Mouse (Mus musculus): ENCODE results near the gene Mtus2. TPM values are rescaled to one million over a fixed set of nuclear protein-coding genes. Genes with fewer than 3 reads are reported as not detected.
"Not testable (repeated sequence)": the region's sequence is repeated elsewhere in the genome, so short reads cannot be mapped to it uniquely, and the experiment has no call there.

Mtus2 gene
- 0.95 to 2.8 TPM (median 1.3 TPM) in 3 replicates for total RNA-seq (2017)

DNA sequence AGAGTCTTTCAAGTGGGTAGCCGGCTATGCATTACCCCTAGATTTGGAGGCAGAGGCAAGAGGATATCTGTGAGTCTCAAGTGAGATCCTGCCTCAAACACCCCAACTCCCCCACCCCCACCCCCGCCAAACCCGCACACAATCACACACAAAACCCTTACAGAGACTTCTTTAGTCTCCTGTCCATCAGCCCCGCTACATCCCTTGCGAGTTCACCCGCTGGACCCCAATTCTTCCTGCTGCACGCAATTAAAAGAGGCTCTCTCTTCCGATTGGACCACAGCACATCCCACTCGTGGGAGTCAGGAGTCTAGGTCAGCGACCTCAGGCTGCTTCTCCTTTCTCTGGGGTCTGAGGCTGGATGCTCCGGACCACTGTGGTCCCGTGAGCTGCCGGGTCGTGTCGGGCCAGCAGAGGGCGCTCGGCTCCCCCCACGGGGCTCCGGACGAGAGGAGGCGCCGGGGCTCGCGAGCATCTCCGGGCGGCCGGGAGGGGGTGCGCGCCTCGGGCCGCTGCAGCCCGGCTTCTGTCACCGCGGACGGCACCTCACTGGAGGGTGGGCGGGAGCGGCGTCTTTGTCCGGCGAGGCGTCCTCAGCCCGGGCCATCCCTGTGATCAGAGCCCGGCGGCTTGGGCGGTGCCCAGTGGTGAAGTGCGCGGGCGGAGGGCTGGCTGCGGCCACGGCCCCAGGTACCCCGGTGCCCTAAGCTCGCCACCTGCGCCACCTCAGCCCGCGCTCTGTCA is at the start of gene Mtus2:
Gene Mtus2 (plus strand): TSS at position 500 of the 744 bp plus-strand sequence.
- no peak for ATAC-seq (replicated peaks; ENCODE audit: insufficient number of reproducible peaks, low FRiP score, low TSS enrichment, poor library complexity, severe bottlenecking)

DNA sequence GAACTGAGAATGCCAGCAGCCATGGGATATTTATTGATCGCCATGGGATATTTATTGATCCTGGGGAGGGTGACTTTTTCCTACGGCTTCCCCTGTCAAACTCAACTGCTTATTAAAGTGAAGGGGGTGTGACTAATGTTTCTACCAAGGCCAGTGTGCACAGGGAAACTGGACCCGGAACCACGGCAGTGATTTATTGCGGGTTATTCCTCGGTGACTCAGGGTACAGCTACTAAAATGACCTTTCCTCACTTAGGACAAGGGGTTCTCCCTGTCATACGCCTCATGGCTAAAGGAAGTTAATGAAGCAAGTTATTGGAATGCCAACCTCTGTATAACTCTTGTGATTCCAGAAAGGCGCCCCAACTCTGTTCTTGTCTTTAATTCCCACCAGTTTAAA is 49.3 kb upstream of the Mtus2 start:
- ATAC-seq (replicated peaks; ENCODE audit: insufficient number of reproducible peaks, low FRiP score, low TSS enrichment, poor library complexity, severe bottlenecking) = no peak

DNA sequence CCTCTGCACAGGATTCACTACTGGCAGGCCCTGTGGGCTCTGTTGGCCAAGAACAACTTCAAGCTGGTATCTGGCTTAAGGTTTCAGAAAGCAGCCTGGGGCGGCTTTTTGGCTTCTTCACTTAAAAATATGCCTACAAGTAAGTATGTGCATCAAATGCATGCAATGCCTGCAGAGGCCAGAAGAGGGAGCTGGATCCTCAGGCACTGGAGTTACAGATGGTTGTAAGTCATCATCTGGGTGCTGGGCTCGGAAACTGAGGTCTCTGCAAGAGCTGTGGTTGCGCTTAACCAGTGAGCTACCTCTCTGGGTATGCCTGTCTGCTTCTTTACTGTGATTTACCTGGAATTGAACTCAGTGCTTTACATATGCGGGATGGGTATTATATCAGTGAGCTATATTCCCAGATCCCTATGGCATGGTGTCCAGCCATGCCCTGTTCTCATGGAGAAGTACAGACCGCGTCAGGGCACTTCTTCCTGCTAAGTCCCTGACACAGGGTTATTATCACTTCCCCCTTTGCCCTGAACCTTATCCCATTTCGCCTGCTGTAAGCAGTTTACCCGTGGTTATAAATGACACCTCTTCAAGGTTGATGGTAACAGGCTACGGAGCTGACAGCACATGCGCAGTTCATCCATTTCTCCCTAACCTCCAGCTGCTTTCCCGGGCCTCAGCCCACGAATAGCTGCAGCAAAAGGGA is 46.2 kb upstream of the Mtus2 start:
- no peak for ATAC-seq (replicated peaks; ENCODE audit: insufficient number of reproducible peaks, low FRiP score, low TSS enrichment, poor library complexity, severe bottlenecking)

DNA sequence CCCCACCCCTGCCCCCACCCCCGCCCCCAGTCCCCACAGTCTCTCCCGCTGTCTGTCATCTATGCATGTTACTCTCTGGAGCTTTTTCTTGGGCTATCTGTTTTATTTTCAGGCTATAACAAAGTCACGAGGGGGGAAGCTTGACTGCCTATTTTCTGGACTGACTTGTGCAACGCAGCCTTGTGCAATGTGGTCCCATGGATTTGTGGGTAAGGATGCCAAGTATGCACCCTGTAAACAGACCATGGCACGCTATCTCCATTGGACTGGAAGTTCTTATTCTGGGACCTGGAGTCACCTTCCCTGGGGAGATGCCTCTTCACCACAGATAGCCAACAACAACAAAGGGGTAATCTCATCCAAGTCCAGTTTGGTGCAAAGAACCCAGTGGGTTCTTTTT is 45.4 kb upstream of the Mtus2 start:
- no peak for ATAC-seq (replicated peaks; ENCODE audit: insufficient number of reproducible peaks, low FRiP score, low TSS enrichment, poor library complexity, severe bottlenecking)

DNA sequence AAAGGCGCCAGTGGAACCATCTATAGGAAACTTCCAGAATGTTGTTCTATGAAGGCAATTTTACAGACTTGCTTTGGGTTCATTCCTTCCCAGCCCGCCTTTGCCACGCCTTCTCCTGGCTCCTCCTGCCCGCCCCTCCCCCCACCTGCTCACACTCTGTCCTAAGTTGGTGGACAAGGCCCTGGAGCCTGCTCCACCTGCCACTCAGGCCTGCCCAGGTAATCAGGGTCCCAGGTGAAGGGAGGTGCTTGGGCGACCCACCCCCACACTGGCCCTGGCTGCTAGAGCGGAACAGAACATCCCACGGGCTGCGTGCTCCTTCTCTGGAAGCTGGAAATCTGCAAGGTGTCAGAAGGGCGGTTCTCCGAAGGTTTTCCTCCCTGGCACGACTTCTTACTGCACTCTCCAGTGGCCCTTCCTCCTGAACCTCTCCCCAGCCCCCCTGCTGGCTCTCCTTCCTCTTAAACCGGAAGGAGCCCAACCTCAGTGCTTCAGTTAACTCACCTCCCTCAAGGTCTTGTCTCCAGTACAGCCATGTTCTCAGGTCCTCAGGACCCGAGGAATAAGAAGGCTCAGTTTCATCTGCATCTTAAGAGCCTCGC is 43.8 kb upstream of the Mtus2 start:
- 0 out of 2 replicates have a peak, but pooled peaks have one; percentile 19 for ATAC-seq (replicated peaks; ENCODE audit: insufficient number of reproducible peaks, low FRiP score, low TSS enrichment, poor library complexity, severe bottlenecking)

DNA sequence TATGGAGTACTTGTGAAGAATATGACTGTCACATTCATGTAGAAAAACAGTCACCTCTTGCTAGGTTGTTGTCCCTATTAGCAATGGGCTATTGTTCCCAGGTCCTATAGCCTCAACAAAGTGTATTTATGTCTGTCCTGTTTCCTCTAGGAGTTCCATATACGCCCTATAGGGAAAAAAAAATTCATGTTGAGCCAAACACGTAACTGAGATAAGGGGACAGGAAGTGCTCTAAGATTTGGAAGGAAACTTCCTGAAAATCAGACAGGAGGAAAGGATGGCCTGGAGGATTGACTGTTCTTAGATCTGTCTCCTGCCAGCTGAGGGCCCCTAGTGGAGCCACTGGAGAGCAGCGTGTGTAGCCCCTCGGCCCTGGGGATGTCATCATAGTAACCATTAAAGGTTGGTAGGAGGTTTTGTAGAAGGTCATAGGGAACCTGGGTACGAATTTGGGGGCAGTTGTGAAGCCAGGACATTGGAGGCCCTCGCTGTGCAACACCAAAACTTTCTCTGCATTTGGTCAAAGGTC is 42.0 kb upstream of the Mtus2 start:
- ATAC-seq (replicated peaks; ENCODE audit: insufficient number of reproducible peaks, low FRiP score, low TSS enrichment, poor library complexity, severe bottlenecking) = no peak

DNA sequence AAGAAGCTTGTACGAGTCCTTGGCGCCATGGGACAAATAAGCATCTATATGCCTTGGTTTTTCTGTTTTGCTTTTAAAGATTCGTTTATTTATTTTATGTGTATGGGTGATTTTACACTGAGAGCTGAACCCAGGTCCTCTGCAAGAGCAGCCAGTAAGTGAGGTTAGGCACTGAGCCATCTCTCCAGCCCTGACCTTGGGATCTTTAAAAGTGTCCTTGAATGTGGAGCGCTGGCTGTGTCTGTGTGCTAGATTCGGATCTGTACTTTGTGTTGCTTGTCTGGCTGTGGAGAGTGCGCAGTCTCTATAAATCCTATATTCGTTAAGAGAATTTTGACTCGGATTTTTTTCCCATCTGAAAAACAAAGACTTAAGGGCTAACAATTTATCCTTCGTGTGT is 40.9 kb upstream of the Mtus2 start:
- no peak for ATAC-seq (replicated peaks; ENCODE audit: insufficient number of reproducible peaks, low FRiP score, low TSS enrichment, poor library complexity, severe bottlenecking)

DNA sequence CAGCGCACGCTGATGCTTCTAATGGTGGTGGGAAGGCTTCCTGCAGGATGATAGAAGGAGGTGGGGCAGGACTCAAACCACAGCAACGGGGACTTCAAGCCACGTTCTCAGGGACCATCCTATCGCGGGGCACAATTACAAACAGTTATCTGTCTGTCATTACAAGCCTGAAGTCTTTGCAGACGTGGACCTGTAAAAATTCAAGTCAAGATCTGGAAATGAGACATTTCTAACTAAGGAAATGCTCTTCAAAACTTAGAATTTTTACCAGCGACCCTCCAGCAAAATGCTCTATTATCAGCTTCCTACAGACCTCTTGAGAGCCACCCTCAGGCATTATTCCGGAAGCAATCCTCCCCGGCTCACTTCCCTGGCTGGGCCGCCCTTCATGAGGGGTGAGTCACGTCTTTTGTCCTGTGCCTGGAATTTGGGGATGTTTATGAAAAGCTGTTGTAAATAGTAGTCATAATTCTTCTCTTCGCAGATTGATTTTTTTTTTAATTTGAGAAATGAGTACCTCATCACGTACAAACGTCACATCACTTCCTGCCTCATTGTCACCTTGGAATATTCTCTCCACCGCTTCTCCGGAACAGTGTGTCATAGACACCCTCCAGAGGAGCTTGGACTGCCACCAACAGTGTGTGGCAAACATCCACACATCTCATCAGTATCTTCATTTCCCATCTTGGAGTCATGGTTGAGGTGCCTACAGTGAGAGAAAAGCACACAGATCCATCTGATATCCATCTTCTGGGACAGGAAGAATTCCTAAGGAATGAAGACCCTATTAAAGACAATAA is 38.9 kb upstream of the Mtus2 start:
- no peak for ATAC-seq (replicated peaks; ENCODE audit: insufficient number of reproducible peaks, low FRiP score, low TSS enrichment, poor library complexity, severe bottlenecking)

DNA sequence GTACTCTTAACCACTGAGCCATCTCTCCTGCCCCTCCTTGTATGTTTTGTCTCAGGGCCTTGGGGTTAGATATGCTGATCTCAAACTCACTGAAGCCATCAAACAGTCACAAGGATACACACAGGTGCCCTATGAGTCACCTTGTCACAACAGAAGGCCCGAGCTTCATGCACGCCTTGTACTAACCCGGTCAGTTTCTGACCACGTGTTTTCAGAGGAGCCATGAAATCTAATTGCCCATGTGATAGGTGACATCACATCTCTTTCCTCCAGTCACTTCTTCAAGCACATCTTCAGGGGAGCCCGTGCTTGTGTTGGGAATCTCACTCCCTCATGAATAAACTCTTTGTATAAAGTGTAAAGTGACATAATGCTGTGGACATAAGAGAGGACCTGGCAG is 32.5 kb upstream of the Mtus2 start:
- no peak for ATAC-seq (replicated peaks; ENCODE audit: insufficient number of reproducible peaks, low FRiP score, low TSS enrichment, poor library complexity, severe bottlenecking)

DNA sequence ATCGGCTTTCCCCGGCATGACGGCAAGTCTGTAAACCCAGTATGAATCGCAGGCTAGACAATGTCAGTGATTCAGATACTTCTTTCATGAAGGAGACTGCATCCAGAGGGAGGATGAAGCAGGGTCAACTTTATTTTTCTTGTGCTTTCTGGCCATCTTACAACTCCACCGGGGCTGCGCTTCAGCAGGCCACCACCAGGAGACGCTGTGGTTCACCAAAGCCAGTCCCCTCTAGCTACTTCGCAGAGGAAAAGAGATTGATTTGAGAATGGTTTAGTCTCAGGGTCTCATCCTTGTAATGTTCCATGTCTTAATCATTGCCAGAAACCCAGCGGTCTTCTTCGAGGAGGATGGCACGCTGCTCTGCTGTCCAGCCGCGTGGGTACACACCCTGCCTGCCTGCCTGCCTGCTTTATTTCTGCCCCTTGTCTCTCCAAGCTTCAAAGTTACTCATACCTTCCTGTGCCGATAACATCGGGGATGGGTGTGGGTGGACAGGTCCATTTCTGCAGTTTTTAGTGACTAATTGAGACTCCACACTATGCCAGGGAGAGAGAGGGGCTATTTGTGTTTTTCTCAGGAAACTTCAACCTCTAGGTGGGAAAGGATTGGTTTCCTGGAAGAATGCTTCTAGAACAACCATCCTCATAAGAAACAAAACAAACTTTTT is 31.1 kb upstream of the Mtus2 start:
- no peak for ATAC-seq (replicated peaks; ENCODE audit: insufficient number of reproducible peaks, low FRiP score, low TSS enrichment, poor library complexity, severe bottlenecking)

DNA sequence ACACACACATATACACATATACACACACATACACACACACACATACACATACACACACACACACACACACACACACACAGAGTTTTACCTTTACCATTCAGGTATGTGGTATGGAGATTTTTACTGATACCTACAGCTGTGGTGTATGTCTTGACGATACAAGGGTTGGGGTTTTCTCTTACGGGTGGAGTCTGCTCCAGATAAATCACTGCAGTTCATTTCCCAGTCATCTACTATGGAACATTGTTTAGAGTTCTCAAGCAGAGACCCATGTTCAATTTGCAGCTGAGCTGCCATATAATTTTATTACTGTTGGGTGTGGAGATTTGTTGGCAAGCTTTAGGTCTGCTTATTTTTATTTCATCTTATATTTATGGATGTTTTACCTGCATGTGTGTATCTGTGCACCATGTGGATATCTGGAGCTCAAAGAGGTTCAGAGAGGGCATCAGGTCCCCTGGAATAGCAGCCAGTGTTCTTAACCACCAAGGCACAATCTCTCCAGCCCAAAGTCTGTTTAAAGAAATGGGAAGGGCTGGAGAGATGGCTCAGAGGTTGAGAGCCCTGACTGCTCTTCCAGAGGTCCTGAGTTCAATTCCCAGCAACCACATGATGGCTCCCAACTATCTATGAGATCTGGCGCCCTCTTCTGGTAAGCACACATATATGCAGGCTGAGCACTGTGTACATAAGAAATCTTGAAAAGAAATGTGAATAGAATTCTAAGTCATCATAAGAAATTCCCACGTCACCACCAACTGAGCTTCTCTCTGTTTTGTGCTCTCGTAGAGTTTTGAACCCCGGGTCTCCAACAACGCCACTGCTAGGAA is 28.2 kb upstream of the Mtus2 start:
- no peak for ATAC-seq (replicated peaks; ENCODE audit: insufficient number of reproducible peaks, low FRiP score, low TSS enrichment, poor library complexity, severe bottlenecking)

DNA sequence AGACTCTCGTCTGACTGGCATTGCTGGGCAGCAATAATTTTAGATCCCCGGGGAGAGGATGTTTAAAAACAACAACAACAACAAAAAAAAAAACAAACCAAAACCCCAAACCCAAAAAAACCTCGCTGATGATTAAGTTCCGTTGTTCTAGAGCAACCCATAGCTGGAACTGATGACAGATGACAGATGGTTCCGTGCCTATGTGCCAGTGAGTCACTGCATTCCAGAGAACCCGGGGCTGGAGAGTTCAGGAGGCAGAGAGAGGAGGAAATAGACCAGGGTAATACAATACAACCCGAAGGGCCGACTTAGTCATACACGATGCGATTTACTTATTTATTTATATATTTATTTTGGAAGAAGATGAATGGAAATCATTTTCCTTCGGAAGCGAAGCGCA is 22.0 kb upstream of the Mtus2 start:
- no peak for ATAC-seq (replicated peaks; ENCODE audit: insufficient number of reproducible peaks, low FRiP score, low TSS enrichment, poor library complexity, severe bottlenecking)

DNA sequence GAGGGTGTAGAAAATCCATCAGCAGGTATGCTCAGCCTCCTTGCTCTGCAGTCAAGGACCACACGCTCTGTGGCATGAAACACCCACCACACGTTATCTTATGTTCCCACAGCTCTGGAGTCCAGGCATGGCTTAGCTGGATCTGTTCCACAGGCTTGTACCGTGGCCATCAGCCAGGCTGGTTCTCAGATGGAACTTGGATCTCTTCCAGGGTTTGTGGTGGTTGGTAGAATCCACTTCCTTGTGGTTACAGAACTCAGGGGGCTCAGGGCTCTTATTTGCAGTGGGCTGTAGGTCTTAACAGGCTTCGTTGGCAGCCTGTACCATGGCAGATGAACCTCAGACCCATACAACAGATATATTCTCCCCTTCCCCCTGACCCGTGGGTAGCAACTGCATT is 17.9 kb upstream of the Mtus2 start:
- ATAC-seq (replicated peaks; ENCODE audit: insufficient number of reproducible peaks, low FRiP score, low TSS enrichment, poor library complexity, severe bottlenecking) = no peak

DNA sequence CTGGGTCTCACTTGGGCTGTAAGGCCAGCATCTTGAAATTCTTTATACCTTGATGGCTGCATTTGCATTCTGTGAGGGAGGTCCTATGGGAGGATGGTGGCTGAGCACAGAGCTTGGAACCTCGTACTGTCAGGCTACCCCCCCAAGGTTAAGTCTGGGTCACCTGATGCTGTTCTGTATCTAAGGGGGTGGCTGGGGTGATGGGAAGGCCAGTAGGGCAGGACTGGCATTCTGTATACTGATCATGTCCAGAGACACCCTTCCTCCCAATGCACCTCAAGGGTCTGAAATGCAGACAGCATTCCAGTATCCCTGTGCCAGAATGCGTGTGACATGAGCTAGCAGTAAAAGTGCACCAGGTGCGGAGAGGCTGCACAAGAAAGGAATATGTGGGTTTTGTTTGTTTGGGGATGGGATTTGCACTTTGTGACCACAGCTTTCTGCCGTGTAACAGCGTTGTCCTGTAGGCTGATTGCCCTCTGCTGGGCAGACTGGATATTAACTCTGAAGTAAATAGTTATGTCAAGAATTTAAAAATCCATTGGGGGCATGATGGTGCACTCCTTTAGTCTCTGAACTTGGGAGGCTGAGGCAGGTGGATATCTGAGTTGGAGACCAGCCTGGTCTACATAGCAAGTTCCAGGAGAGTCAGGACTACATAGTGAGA is 12.0 kb upstream of the Mtus2 start:
- no peak for ATAC-seq (replicated peaks; ENCODE audit: insufficient number of reproducible peaks, low FRiP score, low TSS enrichment, poor library complexity, severe bottlenecking)

DNA sequence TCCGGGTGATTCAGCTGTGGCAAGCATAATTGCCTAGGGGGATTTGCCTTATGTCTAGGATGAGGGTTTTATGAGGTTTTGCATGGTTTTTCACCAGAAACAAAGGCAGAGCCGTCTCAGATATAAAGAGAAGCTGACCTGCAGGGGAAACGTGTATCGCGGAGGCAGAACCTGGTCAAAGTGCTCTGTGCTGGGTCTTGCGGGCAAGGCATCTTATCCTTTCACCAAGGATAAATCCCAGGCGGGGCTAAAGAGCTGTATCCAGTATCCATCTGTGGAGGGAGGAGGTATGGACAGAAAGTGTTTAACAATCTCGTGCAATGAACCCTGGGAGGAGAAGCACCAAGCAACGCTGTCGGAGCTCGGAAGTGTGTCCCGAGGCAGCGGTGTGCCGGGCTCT is 7.2 kb upstream of the Mtus2 start:
- no peak for ATAC-seq (replicated peaks; ENCODE audit: insufficient number of reproducible peaks, low FRiP score, low TSS enrichment, poor library complexity, severe bottlenecking)

DNA sequence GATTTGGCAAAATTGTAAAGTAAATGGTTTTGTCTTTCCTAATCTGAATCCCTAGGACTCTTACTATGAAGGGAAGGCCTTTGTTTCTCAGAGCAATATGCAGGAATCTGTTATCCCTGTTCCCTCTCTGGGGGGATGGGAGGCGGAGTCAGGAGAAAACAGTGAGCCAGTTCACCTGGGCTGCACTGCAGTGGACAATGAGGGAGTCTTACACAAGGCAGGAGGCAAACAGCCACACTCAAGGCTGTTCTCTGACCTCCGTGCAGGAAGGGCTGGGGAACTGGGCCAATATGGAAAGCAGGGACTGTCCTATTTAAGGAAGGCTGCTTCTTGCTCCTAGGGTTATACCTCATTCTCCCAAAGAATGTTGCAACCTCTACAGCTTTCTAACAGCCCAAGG is 5.4 kb upstream of the Mtus2 start:
- no peak for ATAC-seq (replicated peaks; ENCODE audit: insufficient number of reproducible peaks, low FRiP score, low TSS enrichment, poor library complexity, severe bottlenecking)

DNA sequence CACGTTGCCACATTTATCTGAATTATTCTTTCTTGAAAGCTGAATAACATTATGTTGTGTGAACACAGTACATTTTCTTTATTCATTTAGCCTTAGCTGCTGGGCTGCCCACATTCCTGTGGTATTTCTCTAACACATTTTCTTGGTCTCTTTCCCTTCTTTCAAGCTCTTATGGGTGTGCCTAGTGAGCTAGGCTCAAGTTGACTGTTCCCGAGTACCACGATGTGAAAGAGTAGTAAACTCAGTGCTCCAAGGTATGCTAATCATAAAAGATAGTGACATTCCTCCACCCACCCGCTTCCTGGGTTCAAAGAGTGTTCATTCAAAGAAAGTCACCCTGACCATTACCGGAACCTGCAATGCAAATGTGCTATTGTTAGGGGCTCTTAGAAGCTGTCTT is 3.9 kb upstream of the Mtus2 start:
- ATAC-seq (replicated peaks; ENCODE audit: insufficient number of reproducible peaks, low FRiP score, low TSS enrichment, poor library complexity, severe bottlenecking) = not testable (repeated sequence)

Data from monocyte, adult 5-6 weeks (primary cell).